Mouse (Mus musculus): Measurements from ENCODE around the gene Crat.
"Not testable (repeated sequence)": the region's sequence is repeated elsewhere in the genome, so short reads cannot be mapped to it uniquely, and the experiment has no call there.

Crat gene

GRCm38 (mm10) chr2:30440701-30441517, 25.3 kb upstream of the Crat start:
- in situ Hi-C loops (cut with MboI, MseI), result loop anchor here (5.0 kb wide), 1 partner anchor 351 kb away; no protein-coding TSS in a partner anchor

DNA sequence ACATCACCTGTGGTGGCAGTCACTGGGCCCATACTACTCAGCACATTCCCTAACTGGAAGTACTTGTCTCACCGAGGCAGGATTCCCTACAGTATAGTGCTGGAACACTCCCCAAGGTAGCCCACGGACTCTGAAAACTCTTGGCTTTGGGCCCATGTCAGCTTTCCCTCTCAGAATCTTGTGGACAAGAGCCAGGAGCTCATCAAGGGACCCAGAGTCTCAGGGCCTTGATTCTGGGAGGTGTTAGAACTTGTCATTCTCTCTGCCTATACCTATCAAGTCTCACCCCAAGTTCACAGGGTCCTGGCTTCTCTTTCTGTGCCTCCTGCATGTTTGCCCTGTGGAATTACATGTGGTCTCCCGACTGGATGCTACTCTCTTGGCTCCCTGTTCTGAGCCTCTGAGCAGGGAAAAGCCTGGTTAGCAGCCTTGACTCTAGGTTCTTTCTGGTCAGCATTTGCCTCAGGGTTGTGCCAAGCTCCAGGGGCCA, 24.6 kb upstream of the Crat start:
- in situ Hi-C loops (cut with MboI, MseI), result loop anchor here (5.0 kb wide), 1 partner anchor 352 kb away; no protein-coding TSS in a partner anchor

DNA sequence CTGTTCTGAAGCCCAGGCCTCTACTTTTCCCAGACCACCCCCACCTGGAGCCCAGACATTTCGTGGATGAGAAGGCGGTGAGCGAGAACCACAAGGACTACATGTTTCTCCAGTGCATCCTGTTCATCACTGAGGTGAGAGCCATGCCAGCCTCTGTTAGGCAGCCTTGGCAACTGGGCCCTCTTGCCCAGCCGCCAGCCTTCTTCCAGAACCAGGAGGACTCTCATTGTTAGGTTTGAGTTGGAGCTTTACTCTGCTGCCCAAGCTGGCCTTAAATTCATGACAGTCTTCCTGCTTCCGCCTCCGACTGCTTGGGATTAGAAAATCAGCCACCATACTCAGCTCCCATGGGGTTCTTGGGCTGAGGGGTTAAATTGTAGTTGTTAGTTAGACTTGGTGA, 24.0 kb upstream of the Crat start:
- in situ Hi-C loops (cut with MboI, MseI), result loop anchor here (5.0 kb wide), 1 partner anchor 353 kb away; no protein-coding TSS in a partner anchor

GRCm38 (mm10) chr2:30437791-30438190, 22.2 kb upstream of the Crat start:
- in situ Hi-C loops (cut with MboI, MseI), result no loop called here

- in situ Hi-C loops (cut with MboI, MseI), result no loop called here
Measured at GRCm38 (mm10) chr2:30436809-30437208, 21.2 kb upstream of the Crat start.

DNA sequence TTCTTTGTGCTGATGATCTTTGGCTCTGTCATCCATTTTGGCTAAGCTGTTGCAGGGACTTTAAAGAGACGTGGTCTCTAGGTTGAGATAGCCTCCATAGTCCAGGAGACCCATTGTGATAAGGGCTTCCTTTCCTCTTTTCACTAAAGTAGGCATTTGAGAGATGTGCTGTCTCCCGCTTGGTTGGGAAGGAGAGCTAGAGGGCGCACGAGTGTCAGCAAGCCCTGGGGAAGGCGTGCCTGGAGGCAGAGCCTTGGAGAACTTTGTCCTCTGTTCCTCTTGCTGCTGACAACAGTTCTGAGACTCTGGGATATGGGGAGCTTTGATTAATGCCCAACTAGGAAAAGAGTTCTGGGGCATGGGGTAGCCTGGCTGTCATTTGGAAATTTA, 20.5 kb upstream of the Crat start:
- in situ Hi-C loops (cut with MboI, MseI), result no loop called here

DNA sequence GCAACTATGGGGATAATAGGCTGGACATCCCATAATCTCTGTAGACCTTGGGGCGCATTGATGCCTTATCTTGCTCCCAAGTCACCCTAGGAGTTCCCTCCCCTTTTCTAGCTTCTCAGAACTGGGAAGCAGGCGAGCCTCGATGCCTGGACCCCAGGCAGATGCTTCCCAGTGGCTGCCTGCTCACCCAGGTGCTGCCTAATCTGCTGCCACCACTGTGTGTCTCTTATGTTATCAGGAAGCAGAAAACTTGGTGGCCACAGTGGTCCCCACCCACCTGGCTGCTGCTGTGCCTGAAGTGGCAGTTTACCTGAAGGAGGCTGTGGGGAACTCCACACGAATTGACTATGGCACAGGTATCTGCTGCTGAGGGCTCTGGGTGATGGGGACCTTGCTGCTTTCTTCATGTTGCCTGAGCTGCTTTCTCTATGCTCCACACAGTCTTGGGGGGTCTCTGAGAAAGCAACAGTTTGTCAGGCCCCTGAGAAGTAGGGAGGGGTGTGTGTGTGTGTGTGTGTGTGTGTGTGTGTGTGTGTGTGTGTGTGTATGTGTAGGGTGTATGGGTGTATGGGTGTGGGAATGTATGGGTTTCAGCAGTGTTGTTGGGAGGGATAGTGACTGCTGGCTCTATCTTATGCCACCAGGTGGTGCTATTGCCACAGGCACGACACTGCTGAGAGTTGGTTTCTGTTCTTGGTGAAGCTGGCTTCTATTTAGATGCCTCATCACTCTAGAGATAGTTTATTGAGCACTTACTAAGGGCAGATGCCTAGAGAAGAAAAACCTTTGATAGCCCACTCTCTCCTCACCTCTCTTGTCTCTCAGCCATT, 19.9 kb upstream of the Crat start:
- in situ Hi-C loops (cut with MboI, MseI), result no loop called here

DNA sequence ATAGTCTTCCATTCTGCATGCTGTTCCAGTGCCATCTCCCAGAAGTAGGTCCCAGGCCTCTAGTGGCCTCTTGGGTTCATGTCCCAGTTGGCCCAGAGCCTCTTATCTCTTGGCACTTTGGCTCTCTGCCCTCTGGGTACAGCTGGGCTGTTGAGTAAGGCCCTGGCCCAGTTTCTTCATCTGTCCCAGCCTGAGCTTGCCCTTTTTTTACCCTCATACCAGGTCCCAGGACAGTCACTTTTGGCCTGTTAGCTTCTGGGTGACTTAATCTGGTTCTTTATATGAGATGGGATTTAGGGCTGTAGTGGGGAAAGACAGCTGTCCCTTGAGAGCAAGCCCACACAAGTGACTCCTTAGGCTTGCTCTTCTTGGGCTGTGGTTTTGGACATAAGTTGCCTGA, 13.5 kb upstream of the Crat start:
- in situ Hi-C loops (cut with MboI, MseI), result no loop called here

GRCm38 (mm10) chr2:30421432-30421831, 5.8 kb upstream of the Crat start:
- in situ Hi-C loops (cut with MboI, MseI), result no loop called here

GRCm38 (mm10) chr2:30419112-30419511, 3.5 kb upstream of the Crat start:
- in situ Hi-C loops (cut with MboI, MseI), result no loop called here

DNA sequence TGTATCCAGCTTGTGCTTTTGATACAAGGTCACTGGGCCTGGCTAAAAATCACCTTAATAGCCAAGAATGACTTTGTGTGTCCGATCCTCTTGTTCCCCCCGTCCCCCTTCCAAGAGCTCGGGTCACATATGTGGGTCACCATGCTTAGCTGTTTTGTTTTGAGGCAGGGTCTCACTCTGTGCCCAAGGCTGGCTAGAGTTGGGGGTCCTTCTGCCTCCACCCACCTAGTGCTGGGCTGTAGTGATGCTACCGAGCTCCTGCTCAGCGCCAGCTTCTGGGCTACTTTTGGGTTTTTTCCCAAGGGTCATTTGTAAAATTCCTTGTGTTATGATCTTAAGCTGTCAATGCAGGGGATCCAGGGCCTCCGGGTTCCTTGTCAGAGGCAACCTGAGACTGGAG, 2.6 kb upstream of the Crat start:
- in situ Hi-C loops (cut with MboI, MseI), result no loop called here

DNA sequence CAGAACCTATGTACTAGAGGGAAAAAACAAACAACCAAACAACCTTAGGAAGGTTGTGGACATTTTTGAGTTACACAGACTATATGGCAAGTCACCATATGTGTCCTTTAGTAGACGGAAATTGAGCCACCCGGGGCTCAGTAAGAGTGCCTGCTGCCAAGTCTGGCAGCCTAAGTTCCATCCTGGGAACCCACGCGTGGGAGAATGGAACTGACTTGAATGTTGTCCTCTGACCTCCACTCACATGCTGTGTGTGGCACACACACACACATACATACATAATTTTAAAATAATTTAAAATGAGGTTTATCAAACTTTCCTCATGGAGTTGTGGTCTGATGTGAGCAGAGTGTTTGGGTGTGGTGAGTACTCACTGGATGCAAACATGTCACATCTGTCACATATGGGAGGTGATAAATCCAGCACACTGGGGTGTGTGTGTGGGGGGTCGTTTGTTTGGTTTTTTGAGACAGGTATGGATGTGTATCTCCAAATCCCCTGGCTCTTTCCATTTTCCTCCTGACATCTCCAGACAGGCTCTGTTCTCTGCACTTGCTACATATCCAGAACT, 2.1 kb upstream of the Crat start:
- in situ Hi-C loops (cut with MboI, MseI), result no loop called here

GRCm38 (mm10) chr2:30417154-30417553, 1.5 kb upstream of the Crat start:
- in situ Hi-C loops (cut with MboI, MseI), result not testable (repeated sequence)

GRCm38 (mm10) chr2:30416649-30416965, 994 bp upstream of the Crat start:
- in situ Hi-C loops (cut with MboI, MseI), result no loop called here

- in situ Hi-C loops (cut with MboI, MseI), result no loop called here
Measured at GRCm38 (mm10) chr2:30415936-30416648, 479 bp upstream of the Crat start, which contains the start of gene Ptpa. Gene Ptpa (plus strand): TSS chr2:30416039.

- in situ Hi-C loops (cut with MboI, MseI), result no loop called here
Measured at GRCm38 (mm10) chr2:30414681-30415080, 932 bp downstream of the Crat start.

- in situ Hi-C loops (cut with MboI, MseI), result no loop called here
Measured at GRCm38 (mm10) chr2:30414101-30414500, 1.5 kb downstream of the Crat start.

DNA sequence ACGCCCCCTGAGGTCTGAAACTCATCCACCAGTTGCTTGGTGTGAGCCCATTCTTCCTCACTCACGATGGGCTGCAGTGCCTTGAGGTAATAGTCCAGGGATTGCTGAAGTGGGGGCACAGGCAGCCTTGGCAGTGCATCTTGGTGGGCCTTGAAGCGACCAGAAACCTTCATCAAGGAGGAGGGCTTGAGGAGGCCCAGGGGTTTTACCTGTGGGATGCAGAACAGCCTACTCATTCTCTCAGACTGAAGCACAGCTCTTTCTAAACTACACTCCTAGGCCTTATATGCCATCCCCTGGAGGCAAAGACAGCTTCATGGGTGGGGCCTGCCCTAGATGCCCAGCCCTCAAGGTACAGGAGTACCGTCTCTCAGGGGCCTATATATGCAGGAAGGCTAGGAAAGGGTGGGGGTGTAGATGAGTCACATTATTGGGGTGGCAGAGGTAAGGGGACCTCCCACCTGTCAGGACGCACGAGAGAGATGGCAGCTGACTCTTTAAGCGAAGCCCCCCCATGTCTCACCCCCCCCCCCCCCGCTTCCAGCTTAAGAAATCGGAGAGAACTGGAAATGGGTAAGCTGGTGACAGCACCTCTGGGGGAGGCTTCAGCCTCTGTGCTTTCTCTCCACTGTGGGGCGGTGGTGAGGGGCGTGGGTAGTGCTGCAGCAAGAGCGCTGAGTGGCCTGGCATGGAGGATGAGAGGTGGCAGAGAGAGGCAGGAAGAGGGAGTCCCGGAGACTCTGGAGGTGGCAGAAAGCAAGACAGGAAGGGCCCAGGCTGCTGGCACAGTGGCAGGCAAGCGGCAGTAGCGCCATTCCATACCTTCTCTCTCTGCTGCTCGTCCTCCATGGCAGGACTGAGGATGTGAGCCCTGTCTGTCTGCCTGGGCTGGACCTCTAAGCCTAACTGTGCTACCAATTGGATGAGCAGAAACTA, 2.3 kb downstream of the Crat start:
- in situ Hi-C loops (cut with MboI, MseI), result no loop called here

DNA sequence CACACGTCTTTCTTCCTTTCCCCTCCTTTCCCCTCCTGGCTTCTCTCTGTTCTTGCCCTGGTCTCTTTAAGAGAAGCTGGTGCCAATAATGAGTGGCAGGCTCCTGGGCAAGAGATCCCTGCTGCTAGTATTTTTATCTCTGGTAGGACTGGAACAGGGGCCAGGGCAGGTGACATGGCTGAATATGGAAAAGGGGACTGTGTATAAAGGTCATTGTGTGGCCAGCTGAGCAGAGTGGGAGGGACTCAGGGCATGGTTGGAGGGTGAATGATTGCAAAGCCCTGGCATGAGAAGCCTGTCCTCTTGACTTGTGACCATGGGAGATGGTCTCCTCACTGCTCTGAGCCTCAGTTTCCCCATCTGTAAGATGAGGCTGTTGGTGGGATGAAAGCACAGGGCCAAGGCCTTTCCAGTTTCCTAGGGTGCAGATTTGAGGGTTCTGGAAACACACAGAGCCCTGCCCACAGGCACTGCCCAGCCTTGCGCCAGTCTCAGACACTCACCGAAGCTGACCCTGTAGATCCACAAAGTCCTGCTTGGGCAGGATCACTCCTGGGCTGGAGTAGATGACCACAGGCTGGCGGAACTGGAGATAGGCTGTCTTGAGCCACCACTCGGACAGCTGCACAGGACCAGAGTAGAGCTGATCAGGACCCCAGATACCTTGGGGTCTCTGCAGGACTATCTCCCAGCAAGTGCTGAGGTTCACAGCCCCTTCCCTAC, 6.0 kb downstream of the Crat start:
- in situ Hi-C loops (cut with MboI, MseI), result no loop called here

Measured in regulatory T cell (primary cell).